Comparison of ENCODE assay signal across 9 mouse cellular contexts in genomic region chr4:154019571-154019970, GRCm38 (mm10). TPM values are rescaled to one million over a fixed set of nuclear protein-coding genes. Genes with fewer than 3 reads are reported as not detected.
DNase-seq lines count a peak whose midpoint lies in the region; ATAC-seq and TF ChIP-seq lines count a peak whose summit lies in the region.
"Had no signal": no experiment of that assay in that cellular context is flagged by ENCODE, and none has a peak within 500 bp of the region (broad histone marks: within the 10 kb centered on the region; RNA-seq: fewer than 3 reads in every experiment).

No protein-coding gene starts in this region.

- H3K9ac ChIP-seq in lung, postnatal 0 days (replicated peaks; ENCODE audit: low read depth): no peak overlapping the region
- H3K9ac ChIP-seq in forebrain, embryonic 13.5 days: no peak overlapping the region
- H3K9ac ChIP-seq: neural tube, embryonic 12.5 days had no signal

- H3K4me1 ChIP-seq in lung, postnatal 0 days (ENCODE audit: insufficient read depth, low read depth, low read length): peaks cover 9% of the 10 kb centered on the region
- no peaks in the 10 kb centered on the region; the same call in 1 of the 2 replicates for H3K4me1 ChIP-seq in forebrain, embryonic 13.5 days

- no peak for ATAC-seq in lung, postnatal 0 days
- no peak for ATAC-seq in forebrain, embryonic 13.5 days

- H3K9me3 ChIP-seq in lung, postnatal 0 days (ENCODE audit: low read length): no peaks in the 10 kb centered on the region
- no peaks in the 10 kb centered on the region for H3K9me3 ChIP-seq in forebrain, embryonic 13.5 days (replicated peaks)
- H3K9me3 ChIP-seq: neural tube, embryonic 12.5 days had no signal

- 65% methylated on average over 7 of the region's 7 CpGs for WGBS in lung, postnatal 0 days
- WGBS in forebrain, embryonic 13.5 days: 72% methylated on average over 7 of the region's 7 CpGs

- TF ChIP-seq CTCF in lung, postnatal 0 days (IDR thresholded peaks at IDR 0.05): peak; percentile 76

- intact Hi-C loops in gastrocnemius, postnatal 36 days (cut with DNase I): no loop called here

- TF ChIP-seq EP300 in lung, postnatal 0 days (IDR thresholded peaks at IDR 0.05): no peak

- H3K36me3 ChIP-seq in lung, postnatal 0 days (ENCODE audit: insufficient read depth, low read length): peaks cover 34% of the 10 kb centered on the region; the same call in 1 of the 2 replicates
- H3K36me3 ChIP-seq in forebrain, embryonic 13.5 days (ENCODE audit: poor library complexity, severe bottlenecking): peaks cover 80% of the 10 kb centered on the region

- H3K4me2 ChIP-seq in lung, postnatal 0 days (replicated peaks; ENCODE audit: low read depth, low read length): no peak overlapping the region
- no peak overlapping the region for H3K4me2 ChIP-seq in forebrain, embryonic 13.5 days
- H3K4me2 ChIP-seq: neural tube, embryonic 12.5 days had no signal

- H3K27me3 ChIP-seq in lung, postnatal 0 days (replicated peaks; ENCODE audit: insufficient read depth, low read length): no peaks in the 10 kb centered on the region
- peaks cover 6% of the 10 kb centered on the region; the same call in 1 of the 2 replicates for H3K27me3 ChIP-seq in forebrain, embryonic 13.5 days

- no peak overlapping the region for H3K27ac ChIP-seq in lung, postnatal 0 days (ENCODE audit: low read length)
- no peak overlapping the region for H3K27ac ChIP-seq in forebrain, embryonic 13.5 days
- H3K27ac ChIP-seq: neural tube, embryonic 12.5 days had no signal

- DNase-seq in gastrocnemius, postnatal 10 days: peak; percentile 52
- no peak for DNase-seq in gastrocnemius, postnatal 36 days
- DNase-seq in 416B (ENCODE audit: low read depth) (peak; percentile 45), R1 (ENCODE audit: low read depth, low spot score) (peak; percentile 65)
- peak; percentile 55 for DNase-seq in induced T-regulatory cell, adult 2 months (ENCODE audit: low read depth)
- peak; percentile 52 for DNase-seq in lung, postnatal 0 days (ENCODE audit: low spot score)
- peak; percentile 67 for DNase-seq in thymus, postnatal 4 days

- no peak overlapping the region for H3K4me3 ChIP-seq in lung, postnatal 0 days (ENCODE audit: low read depth, low read length)
- H3K4me3 ChIP-seq in forebrain, embryonic 13.5 days: no peak overlapping the region
- H3K4me3 ChIP-seq: neural tube, embryonic 12.5 days had no signal

RNA-seq across cellular contexts. Expression of gene Smim1, which starts 6.5 kb away (rescaled TPM):
- total RNA-seq in gastrocnemius, postnatal 10 days (2021): 10 to 100 TPM; 10.2 to 11.1 TPM
- total RNA-seq in gastrocnemius, postnatal 36 days (2021): 1 to 10 TPM; 2.0 to 2.6 TPM
- polyA plus RNA-seq in lung, postnatal 0 days (2015; fragmentation: Nextera tagmentation; extraction: Ambion mirVana): 57.9 and 59.4 TPM in 2 replicates
- 2.2 TPM in 2 replicates for polyA plus RNA-seq in forebrain, embryonic 13.5 days (2015; fragmentation: Nextera tagmentation; extraction: Ambion mirVana)

RNA-seq across cellular contexts. Expression of gene Lrrc47, which starts 8.0 kb away (rescaled TPM):
- 10 to 100 TPM; 28.7 to 34.6 TPM for total RNA-seq in gastrocnemius, postnatal 10 days (2021)
- 10 to 100 TPM; 20.4 to 20.9 TPM for total RNA-seq in gastrocnemius, postnatal 36 days (2021)
- 15.2 and 15.4 TPM in 2 replicates for polyA plus RNA-seq in lung, postnatal 0 days (2015; fragmentation: Nextera tagmentation; extraction: Ambion mirVana)
- 20.3 and 20.9 TPM in 2 replicates for polyA plus RNA-seq in forebrain, embryonic 13.5 days (2015; fragmentation: Nextera tagmentation; extraction: Ambion mirVana)

RNA-seq across cellular contexts. Expression of gene Ccdc27, which starts 22.9 kb away (rescaled TPM):
- total RNA-seq in gastrocnemius, postnatal 10 days (2021): not detected
- not detected for total RNA-seq in gastrocnemius, postnatal 36 days (2021)
- polyA plus RNA-seq in lung, postnatal 0 days (2015; fragmentation: Nextera tagmentation; extraction: Ambion mirVana): not detected in 2 replicates
- not detected in 2 replicates for polyA plus RNA-seq in forebrain, embryonic 13.5 days (2015; fragmentation: Nextera tagmentation; extraction: Ambion mirVana)
- polyA plus RNA-seq: neural tube, embryonic 12.5 days had no signal

RNA-seq across cellular contexts. Expression of gene Cep104, which starts 44.6 kb away (rescaled TPM):
- 10 to 100 TPM; 12.8 to 13.0 TPM for total RNA-seq in gastrocnemius, postnatal 10 days (2021)
- 10 to 100 TPM; 23.0 to 24.0 TPM for total RNA-seq in gastrocnemius, postnatal 36 days (2021)
- 9.6 and 10.1 TPM in 2 replicates for polyA plus RNA-seq in lung, postnatal 0 days (2015; fragmentation: Nextera tagmentation; extraction: Ambion mirVana)
- 19.9 and 20.4 TPM in 2 replicates for polyA plus RNA-seq in forebrain, embryonic 13.5 days (2015; fragmentation: Nextera tagmentation; extraction: Ambion mirVana)

RNA-seq across cellular contexts. Expression of gene Dffb, which starts 44.6 kb away (rescaled TPM):
- 1 to 10 TPM; 3.1 to 5.4 TPM for total RNA-seq in gastrocnemius, postnatal 10 days (2021)
- 1 to 10 TPM; 1.3 to 1.8 TPM for total RNA-seq in gastrocnemius, postnatal 36 days (2021)
- 8.1 and 8.6 TPM in 2 replicates for polyA plus RNA-seq in lung, postnatal 0 days (2015; fragmentation: Nextera tagmentation; extraction: Ambion mirVana)
- 12.4 and 12.7 TPM in 2 replicates for polyA plus RNA-seq in forebrain, embryonic 13.5 days (2015; fragmentation: Nextera tagmentation; extraction: Ambion mirVana)

Comparison
In these comparisons a context has a peak if more than half of its experiments do, and no peak if none do; other contexts are left out.
1. DNase-seq: peak in gastrocnemius, postnatal 10 days (single experiment), 416B (single experiment), R1 (single experiment), induced T-regulatory cell, adult 2 months (single experiment), lung, postnatal 0 days (single experiment) and thymus, postnatal 4 days (single experiment); none in gastrocnemius, postnatal 36 days (0 of 2).